Mouse (Mus musculus): ENCODE results near the gene Mad1l1. TPM values are rescaled to one million over a fixed set of nuclear protein-coding genes. Genes with fewer than 3 reads are reported as not detected.

Gene Mad1l1
- polyA plus RNA-seq, 1 experiment: 24.7 TPM

GRCm38 (mm10) chr5:139965596-139965995 is 355.8 kb downstream of the Mad1l1 start:
- no peak overlapping the region for H3K27ac ChIP-seq (ENCODE audit: control insufficient read depth, insufficient read depth, low read depth, low read length, poor library complexity)
- TF ChIP-seq CTCF (IDR thresholded peaks at IDR 0.05; ENCODE audit: control insufficient read depth, insufficient read depth, low read length) (no peak), POLR2A (IDR thresholded peaks at IDR 0.05; ENCODE audit: borderline replicate concordance, control insufficient read depth, low read depth, low read length) (no peak)
- no peak overlapping the region for H3K4me3 ChIP-seq (replicated peaks; ENCODE audit: control insufficient read depth, low read depth, low read length)
- WGBS: 90% methylated on average over 14 of the region's 14 CpGs
- no peaks in the 10 kb centered on the region for H3K4me1 ChIP-seq (ENCODE audit: control insufficient read depth, insufficient read depth, low read length)

GRCm38 (mm10) chr5:139964391-139964790 is 357.0 kb downstream of the Mad1l1 start:
- Histone ChIP-seq H3K4me3 (replicated peaks; ENCODE audit: control insufficient read depth, low read depth, low read length) (no peak overlapping the region), H3K27ac (ENCODE audit: control insufficient read depth, insufficient read depth, low read depth, low read length, poor library complexity) (no peak overlapping the region), H3K4me1 (ENCODE audit: control insufficient read depth, insufficient read depth, low read length) (no peaks in the 10 kb centered on the region)
- 72% methylated on average over 5 of the region's 5 CpGs for WGBS
- TF ChIP-seq CTCF (IDR thresholded peaks at IDR 0.05; ENCODE audit: control insufficient read depth, insufficient read depth, low read length): no peak
- TF ChIP-seq POLR2A (IDR thresholded peaks at IDR 0.05; ENCODE audit: borderline replicate concordance, control insufficient read depth, low read depth, low read length): no peak

- no peak for TF ChIP-seq POLR2A (IDR thresholded peaks at IDR 0.05; ENCODE audit: borderline replicate concordance, control insufficient read depth, low read depth, low read length)
- no peak for TF ChIP-seq CTCF (IDR thresholded peaks at IDR 0.05; ENCODE audit: control insufficient read depth, insufficient read depth, low read length)
- Histone ChIP-seq H3K4me1 (ENCODE audit: control insufficient read depth, insufficient read depth, low read length) (no peaks in the 10 kb centered on the region), H3K27ac (ENCODE audit: control insufficient read depth, insufficient read depth, low read depth, low read length, poor library complexity) (no peak overlapping the region), H3K4me3 (replicated peaks; ENCODE audit: control insufficient read depth, low read depth, low read length) (no peak overlapping the region)
- 78% methylated on average over 4 of the region's 4 CpGs for WGBS
These were observed 361.6 kb downstream of the Mad1l1 start for GRCm38 (mm10) chr5:139959741-139960140.

Other genes with a start within 250 kb of the Mad1l1 start
- 29.0 and 30.0 TPM in 2 replicates for gene Nudt1, start 104 bp upstream of the Mad1l1 start, polyA plus RNA-seq (2011; ENCODE audit: insufficient read depth, insufficient read length, low replicate concordance, missing spikeins)
- gene Mrm2, start 10.3 kb upstream of the Mad1l1 start, polyA plus RNA-seq (2011; ENCODE audit: insufficient read depth, insufficient read length, low replicate concordance, missing spikeins): 2.9 and 4.6 TPM in 2 replicates
- 18.1 and 26.3 TPM in 2 replicates for gene Snx8, start 67.7 kb upstream of the Mad1l1 start, polyA plus RNA-seq (2011; ENCODE audit: insufficient read depth, insufficient read length, low replicate concordance, missing spikeins)
- gene Eif3b, start 97.8 kb upstream of the Mad1l1 start, polyA plus RNA-seq (2011; ENCODE audit: insufficient read depth, insufficient read length, low replicate concordance, missing spikeins): 69.8 and 90.3 TPM in 2 replicates
- not detected in 2 replicates for gene Gm4869, start 124.1 kb upstream of the Mad1l1 start, polyA plus RNA-seq (2011; ENCODE audit: insufficient read depth, insufficient read length, low replicate concordance, missing spikeins)
- gene Chst12, start 184.0 kb upstream of the Mad1l1 start, polyA plus RNA-seq (2011; ENCODE audit: insufficient read depth, insufficient read length, low replicate concordance, missing spikeins): 13.2 and 25.2 TPM in 2 replicates
- not detected in 2 replicates for gene Grifin, start 243.5 kb upstream of the Mad1l1 start, polyA plus RNA-seq (2011; ENCODE audit: insufficient read depth, insufficient read length, low replicate concordance, missing spikeins)

Data from bone marrow, adult 2 months (tissue).